Mouse (Mus musculus): ENCODE measurements around the gene Prss8. TPM values are rescaled to one million over a fixed set of nuclear protein-coding genes. Genes with fewer than 3 reads are reported as not detected.

The Prss8 gene
- total and polyA plus RNA-seq, 3 experiments: 0.12 to 0.21 TPM; not detected in 1

GRCm38 (mm10) chr7:127967004-127967921 is 37.4 kb upstream of the Prss8 start, which contains the start of gene Fus:
Gene Fus, plus strand, starts transcription at chr7:127967457.
- peak; percentile 96 for DNase-seq (ENCODE audit: low read depth, low spot score)
- H3K4me3 ChIP-seq (ENCODE audit: control insufficient read depth in 1 of 2, insufficient read depth in 1 of 2, low read depth in 2 of 2, low read length in 2 of 2): peak within 1 kb of the TSS; percentile 81 to 97
- no peaks in the 10 kb centered on the region for H3K27me3 ChIP-seq (ENCODE audit: control insufficient read depth in 1 of 2, insufficient read depth in 2 of 2, low read length in 2 of 2)

GRCm38 (mm10) chr7:127966371-127966918 is 36.5 kb upstream of the Prss8 start:
- H3K27ac ChIP-seq (ENCODE audit: control insufficient read depth, low read depth, low read length): peak overlapping the region; percentile 83
- peak; percentile 67 for DNase-seq (ENCODE audit: low read depth, low spot score)

More at GRCm38 (mm10) chr7:127967004-127967921, 37.4 kb upstream of the Prss8 start, which contains the start of gene Fus:
- H3K9me3 ChIP-seq (replicated peaks; ENCODE audit: insufficient read depth, low read length): no peaks in the 10 kb centered on the region
- TF ChIP-seq NELFE (IDR thresholded peaks at IDR 0.05; ENCODE audit: low read depth, low read length): peak; percentile 100
- TF ChIP-seq MAX (IDR thresholded peaks at IDR 0.05; ENCODE audit: low read length): peak; percentile 89
- no peak for TF ChIP-seq TAL1 (IDR thresholded peaks at IDR 0.05; ENCODE audit: low read length)
- TF ChIP-seq MYC (IDR thresholded peaks at IDR 0.05; ENCODE audit: low read depth, low read length): peak; percentile 90; the same call in 1 of the 2 replicates
- TF ChIP-seq GABPA (IDR thresholded peaks at IDR 0.05; ENCODE audit: low read depth, low read length): no peak
- peak; percentile 91 for TF ChIP-seq MXI1 (IDR thresholded peaks at IDR 0.05; ENCODE audit: low read depth, low read length)
- peak; percentile 67 for TF ChIP-seq NRF1 (IDR thresholded peaks at IDR 0.05; ENCODE audit: insufficient read depth, low read depth, low read length, poor library complexity, severe bottlenecking)
- TF ChIP-seq SIN3A (IDR thresholded peaks at IDR 0.05; ENCODE audit: low read length): peak; percentile 91
- TF ChIP-seq ELF1 (IDR thresholded peaks at IDR 0.05; ENCODE audit: low read depth, low read length): peak; percentile 71
- peak; percentile 96 for TF ChIP-seq TBP (IDR thresholded peaks at IDR 0.05; ENCODE audit: low read depth, low read length)
- TF ChIP-seq RCOR1 (IDR thresholded peaks at IDR 0.05; ENCODE audit: low read depth, low read length): 0 out of 2 replicates have a peak, but pooled peaks have one; percentile 12
- peak; percentile 97 to 100 for TF ChIP-seq POLR2A (IDR thresholded peaks at IDR 0.05; ENCODE audit: control insufficient read depth in 1 of 2, insufficient read depth in 1 of 2, low read depth in 1 of 2, low read length in 2 of 2, poor library complexity in 1 of 2)
- TF ChIP-seq MEF2A (IDR thresholded peaks at IDR 0.05; ENCODE audit: extremely low read depth, insufficient replicate concordance, low read depth, low read length, poor library complexity, severe bottlenecking): no peak; the same call in 1 of the 2 replicates
- peak; percentile 81 for TF ChIP-seq HCFC1 (IDR thresholded peaks at IDR 0.05; ENCODE audit: low read depth, low read length)
- TF ChIP-seq POLR2AphosphoS2 (IDR thresholded peaks at IDR 0.05; ENCODE audit: low read length): peak; percentile 100
- TF ChIP-seq MAZ (IDR thresholded peaks at IDR 0.05; ENCODE audit: low read depth, low read length): peak; percentile 40
- peak; percentile 98 for TF ChIP-seq POLR2AphosphoS5 (IDR thresholded peaks at IDR 0.05; ENCODE audit: borderline replicate concordance, low read depth, low read length)
- no peak for TF ChIP-seq UBTF (IDR thresholded peaks at IDR 0.05; ENCODE audit: borderline replicate concordance, insufficient read depth, low read depth, low read length)
- TF ChIP-seq E2F4 (IDR thresholded peaks at IDR 0.05; ENCODE audit: borderline replicate concordance, low read depth, low read length): peak; percentile 85; the same call in 1 of the 2 replicates
- TF ChIP-seq ZMIZ1 (IDR thresholded peaks at IDR 0.05; ENCODE audit: low read depth, low read length): peak; percentile 99
- peak; percentile 100 for TF ChIP-seq CHD1 (IDR thresholded peaks at IDR 0.05; ENCODE audit: low read depth, low read length)
- no peak for TF ChIP-seq ZNF384 (IDR thresholded peaks at IDR 0.05; ENCODE audit: low read depth, low read length)
- TF ChIP-seq RAD21 (IDR thresholded peaks at IDR 0.05; ENCODE audit: low read depth, low read length): no peak
- peak; percentile 70 for TF ChIP-seq TCF12 (IDR thresholded peaks at IDR 0.05; ENCODE audit: low read depth, low read length)
- peak within 1 kb of the TSS; percentile 99 for H3K9ac ChIP-seq (ENCODE audit: control insufficient read depth, low read depth, low read length, poor library complexity, severe bottlenecking)
- peaks cover 3 to 17% of the 10 kb centered on the region in 2 experiments for H3K4me1 ChIP-seq (ENCODE audit: control insufficient read depth in 1 of 2, insufficient read depth in 2 of 2, low read length in 2 of 2)
- H3K79me2 ChIP-seq (ENCODE audit: control insufficient read depth, insufficient read depth, low read length, poor library complexity): peaks cover 40% of the 10 kb centered on the region
- peak within 1 kb of the TSS; percentile 93 for H3K27ac ChIP-seq (ENCODE audit: control insufficient read depth, low read depth, low read length)
- peaks cover 14 to 32% of the 10 kb centered on the region in 2 experiments for H3K36me3 ChIP-seq (ENCODE audit: control insufficient read depth in 1 of 2, insufficient read depth in 2 of 2, low read length in 2 of 2)

More at GRCm38 (mm10) chr7:127966371-127966918, 36.5 kb upstream of the Prss8 start:
- Histone ChIP-seq H3K36me3 (ENCODE audit: control insufficient read depth in 1 of 2, insufficient read depth in 2 of 2, low read length in 2 of 2) (peaks cover 11 to 24% of the 10 kb centered on the region in 2 experiments), H3K9ac (ENCODE audit: control insufficient read depth, low read depth, low read length, poor library complexity, severe bottlenecking) (peak overlapping the region; percentile 82), H3K4me3 (ENCODE audit: control insufficient read depth in 1 of 2, insufficient read depth in 1 of 2, low read depth in 2 of 2, low read length in 2 of 2) (peak overlapping the region; percentile 74 to 75), H3K79me2 (ENCODE audit: control insufficient read depth, insufficient read depth, low read length, poor library complexity) (peaks cover 33% of the 10 kb centered on the region), H3K27me3 (ENCODE audit: control insufficient read depth in 1 of 2, insufficient read depth in 2 of 2, low read length in 2 of 2) (no peaks in the 10 kb centered on the region), H3K4me1 (ENCODE audit: control insufficient read depth in 1 of 2, insufficient read depth in 2 of 2, low read length in 2 of 2) (peaks cover 3 to 13% of the 10 kb centered on the region in 2 experiments), H3K9me3 (replicated peaks; ENCODE audit: insufficient read depth, low read length) (no peaks in the 10 kb centered on the region)
- no peak for TF ChIP-seq USF2 (IDR thresholded peaks at IDR 0.05; ENCODE audit: borderline replicate concordance in 1 of 2, insufficient read depth in 1 of 2, low read depth in 1 of 2, low read length in 2 of 2)
- no peak for TF ChIP-seq CHD1 (IDR thresholded peaks at IDR 0.05; ENCODE audit: low read depth, low read length)
- no peak for TF ChIP-seq GABPA (IDR thresholded peaks at IDR 0.05; ENCODE audit: low read depth, low read length)
